Mouse (Mus musculus) bone marrow, adult 2 months (tissue): ENCODE measurements around the gene Sec13.

ENCODE experiments used
- CTCF ChIP-seq: fragments of 200-500 bp; IDR thresholded peaks from 2 replicates; pipeline ENCODE4 v1.5.1; 2011; ENCODE audit warnings: low read length, control low read depth; ENCODE audit not compliant: control insufficient read depth, insufficient read depth
- POLR2A ChIP-seq: fragments of 200-500 bp; IDR thresholded peaks from 2 replicates; pipeline ENCODE4 v1.6.1; 2011; ENCODE audit warnings: low read depth, mild to moderate bottlenecking, control low read depth, low read length, borderline replicate concordance; ENCODE audit not compliant: control insufficient read depth

- no peak for TF ChIP-seq CTCF
- TF ChIP-seq POLR2A, result no peak
Measured at GRCm38 (mm10) chr6:113743111-113743510, 2.6 kb upstream of the Sec13 start.
